Mouse (Mus musculus) urinary bladder, postnatal 4 days (tissue): ENCODE measurements around the gene Abcg4.
"Not testable (repeated sequence)": the region's sequence is repeated elsewhere in the genome, so short reads cannot be mapped to it uniquely, and the experiment has no call there.

Experiments
- DNase-seq, 2 experiments: peaks; one replicate each; pipeline ENCODE4 v3.0.0; 2021 to 2022; ENCODE audit warnings: low spot score in 2 of 2

The Abcg4 gene

GRCm38 (mm10) chr9:44288076-44288958, at the start of gene Abcg4:
Abcg4 (minus strand) TSS chr9:44288615.
- DNase-seq: no peak

GRCm38 (mm10) chr9:44337436-44338169, 49.2 kb upstream of the Abcg4 start:
- no peak for DNase-seq

GRCm38 (mm10) chr9:44336964-44337363, 48.5 kb upstream of the Abcg4 start:
- no peak for DNase-seq

- not testable (repeated sequence) for DNase-seq
Measured at GRCm38 (mm10) chr9:44336513-44336912, 48.1 kb upstream of the Abcg4 start.

GRCm38 (mm10) chr9:44336093-44336406, 47.6 kb upstream of the Abcg4 start:
- DNase-seq: no peak

- no peak for DNase-seq
Measured at GRCm38 (mm10) chr9:44335331-44336092, 47.1 kb upstream of the Abcg4 start.

- peak; percentile 97 to 98 for DNase-seq
Measured at GRCm38 (mm10) chr9:44334396-44335330, 46.2 kb upstream of the Abcg4 start, which contains the start of gene H2afx. H2afx (plus strand) TSS chr9:44334694.

GRCm38 (mm10) chr9:44332918-44333638, 44.7 kb upstream of the Abcg4 start:
- no peak for DNase-seq

- no peak for DNase-seq
Measured at GRCm38 (mm10) chr9:44330736-44331135, 42.3 kb upstream of the Abcg4 start.

- no peak for DNase-seq
Measured at GRCm38 (mm10) chr9:44327926-44328325, 39.5 kb upstream of the Abcg4 start.

GRCm38 (mm10) chr9:44327064-44327711, 38.8 kb upstream of the Abcg4 start:
- no peak for DNase-seq

GRCm38 (mm10) chr9:44326371-44327063, 38.1 kb upstream of the Abcg4 start:
- peak; percentile 77 to 79 for DNase-seq

GRCm38 (mm10) chr9:44325768-44326370, 37.5 kb upstream of the Abcg4 start, which contains the start of gene Dpagt1:
Dpagt1 (plus strand) TSS chr9:44326019.
- DNase-seq: no peak

GRCm38 (mm10) chr9:44325032-44325767, 36.8 kb upstream of the Abcg4 start:
- DNase-seq: not testable (repeated sequence)

- no peak for DNase-seq
Measured at GRCm38 (mm10) chr9:44324147-44324546, 35.7 kb upstream of the Abcg4 start.

GRCm38 (mm10) chr9:44323656-44324055, 35.2 kb upstream of the Abcg4 start:
- not testable (repeated sequence) for DNase-seq

GRCm38 (mm10) chr9:44320799-44321133, 32.4 kb upstream of the Abcg4 start:
- DNase-seq: no peak
